Mouse (Mus musculus) liver, postnatal 0 days (tissue): ENCODE measurements around the gene Sipa1l1.

Source experiments
- CTCF ChIP-seq: sonication (generic); IDR thresholded peaks from 2 replicates; pipeline ENCODE4 v1.5.1; 2016; ENCODE audit warnings: antibody characterized with exemption, low read depth
- EP300 ChIP-seq: IDR thresholded peaks from 2 replicates; pipeline ENCODE4 v1.6.1; 2016; ENCODE audit warnings: antibody characterized with exemption, low read depth, mild to moderate bottlenecking

DNA sequence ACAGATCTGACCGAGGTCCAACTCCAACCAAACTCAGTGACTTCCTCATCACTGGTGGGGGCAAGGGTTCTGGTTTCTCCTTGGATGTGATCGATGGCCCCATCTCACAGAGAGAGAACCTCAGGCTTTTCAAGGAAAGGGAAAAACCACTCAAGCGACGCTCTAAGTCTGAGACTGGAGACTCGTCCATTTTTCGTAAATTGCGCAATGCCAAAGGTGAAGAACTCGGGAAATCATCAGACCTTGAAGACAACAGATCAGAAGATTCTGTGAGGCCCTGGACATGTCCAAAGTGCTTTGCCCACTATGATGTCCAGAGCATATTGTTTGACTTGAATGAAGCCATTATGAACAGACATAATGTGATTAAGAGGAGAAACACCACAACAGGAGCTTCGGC, 172.6 kb downstream of the Sipa1l1 start:
- TF ChIP-seq CTCF (no peak), EP300 (no peak)
